Mouse (Mus musculus) right cerebral cortex, postnatal 4 days (tissue): ENCODE data around the gene Spns1.
"Not testable (repeated sequence)": the region's sequence is repeated elsewhere in the genome, so short reads cannot be mapped to it uniquely, and the experiment has no call there.

Experiments used
- DNase-seq: peaks from one replicate; pipeline ENCODE4 v3.0.0-alpha.2; 2022

The Spns1 gene

GRCm38 (mm10) chr7:126377278-126378158 lies at the start of gene Spns1:
Gene Spns1 (minus strand): TSS chr7:126377450.
- peak; percentile 97 for DNase-seq

- no peak for DNase-seq
Measured at GRCm38 (mm10) chr7:126424161-126424560, 46.9 kb upstream of the Spns1 start.

- DNase-seq: no peak
Measured at GRCm38 (mm10) chr7:126421756-126422155, 44.5 kb upstream of the Spns1 start.

- DNase-seq: no peak
Measured at GRCm38 (mm10) chr7:126418496-126418895, 41.2 kb upstream of the Spns1 start.

GRCm38 (mm10) chr7:126417606-126418005 lies 40.4 kb upstream of the Spns1 start:
- no peak for DNase-seq

GRCm38 (mm10) chr7:126417045-126417444 lies 39.8 kb upstream of the Spns1 start:
- DNase-seq: no peak

GRCm38 (mm10) chr7:126416615-126417014 lies 39.4 kb upstream of the Spns1 start:
- no peak for DNase-seq

- DNase-seq: no peak
Measured at GRCm38 (mm10) chr7:126414725-126415124, 37.5 kb upstream of the Spns1 start, which contains the start of gene Cd19. Gene Cd19 (minus strand): TSS chr7:126414889.

GRCm38 (mm10) chr7:126411061-126411460 lies 33.8 kb upstream of the Spns1 start:
- DNase-seq: no peak

- no peak for DNase-seq
Measured at GRCm38 (mm10) chr7:126408686-126409085, 31.4 kb upstream of the Spns1 start.

GRCm38 (mm10) chr7:126402518-126402917 lies 25.3 kb upstream of the Spns1 start:
- DNase-seq: not testable (repeated sequence)

- peak; percentile 86 for DNase-seq
Measured at GRCm38 (mm10) chr7:126399548-126399947, 22.3 kb upstream of the Spns1 start.

- DNase-seq: no peak
Measured at GRCm38 (mm10) chr7:126397822-126398221, 20.6 kb upstream of the Spns1 start.

- DNase-seq: no peak
Measured at GRCm38 (mm10) chr7:126397221-126397620, 20.0 kb upstream of the Spns1 start.

GRCm38 (mm10) chr7:126396298-126397119 lies 19.3 kb upstream of the Spns1 start, which contains the start of gene Nfatc2ip:
Gene Nfatc2ip (minus strand): TSS chr7:126396737.
- DNase-seq: peak; percentile 89

- DNase-seq: not testable (repeated sequence)
Measured at GRCm38 (mm10) chr7:126392086-126392884, 15.0 kb upstream of the Spns1 start.

- DNase-seq: no peak
Measured at GRCm38 (mm10) chr7:126388185-126388584, 10.9 kb upstream of the Spns1 start.

GRCm38 (mm10) chr7:126383565-126383964 lies 6.3 kb upstream of the Spns1 start:
- DNase-seq: no peak

GRCm38 (mm10) chr7:126376903-126377277 lies 360 bp downstream of the Spns1 start:
- DNase-seq: peak; percentile 16

- no peak for DNase-seq
Measured at GRCm38 (mm10) chr7:126375012-126375411, 2.2 kb downstream of the Spns1 start.

GRCm38 (mm10) chr7:126374526-126374925 lies 2.7 kb downstream of the Spns1 start:
- DNase-seq: no peak

- DNase-seq: no peak
Measured at GRCm38 (mm10) chr7:126373007-126373406, 4.2 kb downstream of the Spns1 start.

- DNase-seq: no peak
Measured at GRCm38 (mm10) chr7:126369393-126369792, 7.9 kb downstream of the Spns1 start, which contains the start of gene Lat. Gene Lat (minus strand): TSS chr7:126369570.
